Mouse (Mus musculus) right cerebral cortex, postnatal 10 days (tissue): ENCODE measurements around the gene Ptger4.
"Not testable (repeated sequence)": the region's sequence is repeated elsewhere in the genome, so short reads cannot be mapped to it uniquely, and the experiment has no call there.

ENCODE experiments used
- DNase-seq, 2 experiments: peaks; one replicate each; pipeline ENCODE4 v3.0.0; 2021; ENCODE audit warnings: low spot score in 2 of 2

The Ptger4 gene

GRCm38 (mm10) chr15:5238073-5238472, 5.9 kb downstream of the Ptger4 start:
- no peak for DNase-seq

GRCm38 (mm10) chr15:5237012-5237660, 6.9 kb downstream of the Ptger4 start:
- DNase-seq = no peak

- peak; percentile 77 to 85 for DNase-seq
These were observed 7.4 kb downstream of the Ptger4 start for GRCm38 (mm10) chr15:5236538-5236937.

GRCm38 (mm10) chr15:5235527-5235926, 8.5 kb downstream of the Ptger4 start:
- peak; percentile 74 to 75 for DNase-seq

- DNase-seq = peak in 1 of 2 experiments; percentile 30
These were observed 9.3 kb downstream of the Ptger4 start for GRCm38 (mm10) chr15:5234659-5235058.

- DNase-seq = not testable (repeated sequence)
These were observed 13.2 kb downstream of the Ptger4 start for GRCm38 (mm10) chr15:5230746-5231145.

DNA sequence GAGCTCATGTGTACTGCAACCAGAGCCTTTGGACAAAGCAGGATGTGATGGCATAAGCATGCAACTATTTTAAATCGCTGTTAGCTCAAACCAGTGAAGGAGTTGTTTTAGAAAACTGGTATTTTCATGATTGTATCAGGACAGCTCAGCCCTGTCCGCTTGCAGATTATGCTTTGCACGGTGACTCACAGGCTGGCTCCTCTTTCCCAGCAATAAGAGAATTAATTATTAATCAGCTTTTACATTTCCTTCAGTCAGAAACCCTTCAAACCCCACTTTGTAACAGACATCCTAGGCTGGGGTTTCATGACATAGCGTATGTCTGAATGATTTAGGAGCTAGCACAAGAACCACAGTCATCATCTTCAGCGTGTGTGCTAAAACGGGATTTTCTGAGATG, 23.5 kb downstream of the Ptger4 start:
- no peak for DNase-seq

DNA sequence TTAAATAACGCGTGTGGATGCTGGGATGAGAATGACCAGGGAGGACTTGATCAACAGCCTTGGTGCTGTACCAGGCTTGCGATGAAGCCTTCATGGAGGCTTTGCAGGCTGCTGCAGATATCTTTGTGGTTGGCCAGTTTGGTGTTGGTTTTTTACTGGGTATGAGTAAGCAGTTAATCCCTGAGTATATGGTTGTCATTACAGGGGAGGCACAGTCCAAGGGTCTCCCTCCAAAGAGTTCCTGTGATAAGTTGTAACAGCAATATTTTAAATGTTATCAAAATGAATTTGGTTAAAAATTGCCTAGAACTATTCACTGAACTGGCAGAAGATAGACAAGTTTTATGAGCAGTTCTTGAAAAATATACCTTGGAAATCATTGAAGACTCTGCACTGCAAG, 34.9 kb downstream of the Ptger4 start:
- DNase-seq = no peak

DNA sequence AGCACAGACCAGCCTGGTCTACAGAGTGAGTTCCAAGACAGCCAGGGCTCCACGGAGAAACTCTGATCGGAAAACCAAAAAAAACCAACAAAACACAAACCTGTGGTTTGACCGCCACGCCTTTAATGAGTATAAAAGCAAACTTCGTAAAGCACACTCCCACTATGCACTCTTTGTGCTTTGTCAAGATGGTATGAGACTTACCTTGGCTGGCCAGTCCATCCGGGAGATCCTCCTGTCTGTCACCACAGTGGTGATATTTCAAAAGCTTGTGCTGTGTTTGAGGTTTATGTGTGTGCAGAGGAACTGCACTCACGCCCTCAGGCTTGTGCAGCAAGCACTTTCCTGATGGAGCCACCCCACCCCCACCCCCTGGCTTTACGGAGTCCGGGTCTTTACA, 38.8 kb downstream of the Ptger4 start:
- no peak for DNase-seq

GRCm38 (mm10) chr15:5196691-5197090, 47.3 kb downstream of the Ptger4 start:
- DNase-seq = no peak

- DNase-seq = no peak
These were observed 47.9 kb downstream of the Ptger4 start for GRCm38 (mm10) chr15:5195987-5196514.

- no peak for DNase-seq
These were observed 49.1 kb downstream of the Ptger4 start for GRCm38 (mm10) chr15:5194931-5195330.

DNA sequence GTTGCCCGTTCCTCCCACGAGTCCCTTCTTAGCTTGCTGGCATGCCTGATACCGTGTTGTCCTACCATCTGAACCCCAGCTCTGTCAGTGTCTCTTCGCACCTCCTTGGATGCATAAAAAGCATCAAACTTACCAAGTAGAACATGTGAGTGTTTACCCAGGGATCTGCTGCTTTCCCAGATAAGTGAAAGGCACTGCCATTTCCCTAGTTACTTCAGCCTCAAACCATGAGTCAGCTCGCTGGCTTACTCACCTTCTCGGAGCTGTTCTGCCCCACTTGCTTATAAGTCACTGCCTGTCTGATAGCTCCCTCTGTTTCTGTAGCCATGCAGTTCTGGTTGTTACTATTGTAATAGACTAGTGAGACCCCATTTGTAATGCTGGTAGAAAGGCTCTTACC, 49.5 kb downstream of the Ptger4 start:
- no peak for DNase-seq

- DNase-seq = no peak
These were observed 50.2 kb downstream of the Ptger4 start for GRCm38 (mm10) chr15:5193833-5194232.

DNA sequence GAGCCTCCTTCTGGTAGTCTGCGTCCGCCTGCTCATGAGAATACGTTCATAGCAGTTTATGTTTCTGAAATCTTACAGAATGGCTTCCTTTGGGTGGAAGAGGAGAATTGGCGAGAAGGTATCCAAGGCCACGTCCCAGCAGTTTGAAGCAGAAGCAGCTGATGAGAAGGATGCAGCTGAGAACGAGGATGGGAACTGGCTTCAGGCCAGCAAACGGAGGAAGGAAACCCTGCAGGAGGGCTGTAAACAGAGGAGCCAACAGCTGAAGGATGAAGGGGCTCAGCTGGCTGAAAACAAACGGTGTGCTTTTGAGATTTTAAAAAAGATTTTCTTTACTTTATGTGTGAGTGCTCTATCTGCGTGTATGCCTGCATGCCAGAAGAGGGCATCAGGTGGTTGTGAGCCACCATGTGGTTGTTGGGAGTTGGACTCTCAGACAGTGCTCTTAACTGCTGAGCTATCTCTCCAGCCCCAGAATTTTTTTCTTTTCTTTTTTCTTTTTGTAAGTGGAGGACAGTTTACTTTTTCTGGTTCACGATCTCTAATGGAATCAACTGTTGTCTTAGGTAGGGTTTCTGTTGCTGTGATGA, 54.4 kb downstream of the Ptger4 start:
- peak; percentile 44 to 57 for DNase-seq

GRCm38 (mm10) chr15:5188029-5188428, 56.0 kb downstream of the Ptger4 start:
- DNase-seq = no peak

GRCm38 (mm10) chr15:5187116-5187515, 56.9 kb downstream of the Ptger4 start:
- no peak for DNase-seq

DNA sequence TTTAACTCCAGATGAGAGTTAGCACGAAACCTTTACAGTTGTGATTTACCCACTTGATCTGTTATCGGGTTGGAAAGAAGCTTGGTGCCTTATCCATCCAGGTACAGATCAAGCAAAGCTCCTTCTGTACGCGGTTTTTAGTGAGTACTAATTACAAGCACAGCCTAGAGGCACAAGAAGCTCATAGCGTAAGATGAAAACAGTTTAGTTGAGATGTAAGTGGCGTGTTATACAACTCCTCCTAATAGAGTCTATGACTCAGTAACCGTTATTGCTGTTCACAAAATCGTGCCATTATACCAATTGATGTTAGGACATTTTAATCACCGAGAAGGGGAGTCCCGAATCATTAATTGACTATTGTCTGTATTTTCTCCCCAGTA, 57.7 kb downstream of the Ptger4 start:
- DNase-seq = no peak

GRCm38 (mm10) chr15:5185366-5186292, 58.4 kb downstream of the Ptger4 start, which contains the start of gene Ttc33:
Gene Ttc33 (plus strand): TSS chr15:5185525.
- peak; percentile 86 to 89 for DNase-seq

- DNase-seq = no peak
These were observed 59.2 kb downstream of the Ptger4 start for GRCm38 (mm10) chr15:5184668-5185330.

GRCm38 (mm10) chr15:5173217-5173820, 70.7 kb downstream of the Ptger4 start:
- no peak for DNase-seq
